Mouse (Mus musculus): ENCODE measurements at regions not wholly inside any gene's neighbourhood (a gene's known extent, or its start where the extent isn't known, plus 50 kb on each side); places are given as distances from the start of the nearest gene placed in this dataset.

GRCm38 (mm10) chr14:58637405-58638336 is 505.0 kb downstream of the 1700129C05Rik start:
- TF ChIP-seq NELFE (IDR thresholded peaks at IDR 0.05; ENCODE audit: low read depth, low read length) (no peak), KAT2A (conservative IDR thresholded peaks at IDR 0.05; ENCODE audit: low read depth, low read length) (no peak), USF2 (IDR thresholded peaks at IDR 0.05; ENCODE audit: borderline replicate concordance in 1 of 2, insufficient read depth in 1 of 2, low read depth in 1 of 2, low read length in 2 of 2) (no peak)

Data from MEL (cell line).